In genomic region chr9:96067507-96067906, GRCm38 (mm10) we compare ENCODE assay signal across 22 mouse cellular contexts.
"Had no signal": no experiment of that assay in that cellular context is flagged by ENCODE, and none has a peak within 500 bp of the region (broad histone marks: within the 10 kb centered on the region; RNA-seq: fewer than 3 reads in every experiment).

No protein-coding gene starts in this region.

- H3K4me3 ChIP-seq: kidney, embryonic 15.5 days; left cerebral cortex, adult 2 months; limb, embryonic 13.5 days; liver, embryonic 13.5 days; neural tube, embryonic 12.5 days; neural tube, embryonic 15.5 days had no signal

- H3K9ac ChIP-seq: kidney, embryonic 15.5 days; limb, embryonic 13.5 days; liver, embryonic 13.5 days; neural tube, embryonic 12.5 days; neural tube, embryonic 15.5 days had no signal

- DNase-seq: kidney, adult 8-10 months; kidney, postnatal 36 days; layer of hippocampus, postnatal 36 days; left cerebral cortex, postnatal 4 days; liver, embryonic 13.5 days; lung, postnatal 14 days; midbrain, embryonic 14.5 days; right cerebral cortex, adult 18-20 months; right cerebral cortex, postnatal 14 days; right cerebral cortex, postnatal 4 days; thymus, adult 2 months; thymus, postnatal 14 days; thymus, postnatal 4 days had no signal

- H3K27ac ChIP-seq: kidney, embryonic 15.5 days; left cerebral cortex, adult 2 months; limb, embryonic 13.5 days; liver, embryonic 13.5 days; macrophage; neural tube, embryonic 12.5 days; neural tube, embryonic 15.5 days; stomach, postnatal 0 days had no signal

- H3K36me3 ChIP-seq: kidney, embryonic 15.5 days; limb, embryonic 13.5 days; liver, embryonic 13.5 days; neural tube, embryonic 12.5 days; neural tube, embryonic 15.5 days had no signal

- H3K4me1 ChIP-seq: kidney, embryonic 15.5 days; limb, embryonic 13.5 days; liver, embryonic 13.5 days; neural tube, embryonic 12.5 days; neural tube, embryonic 15.5 days had no signal

- H3K27me3 ChIP-seq: kidney, embryonic 15.5 days; limb, embryonic 13.5 days; neural tube, embryonic 12.5 days; neural tube, embryonic 15.5 days had no signal

- ATAC-seq: intestine, postnatal 0 days had no signal

- H3K4me2 ChIP-seq: kidney, embryonic 15.5 days; limb, embryonic 13.5 days; liver, embryonic 13.5 days; midbrain, embryonic 11.5 days; neural tube, embryonic 12.5 days; neural tube, embryonic 15.5 days had no signal

- H3K9me3 ChIP-seq: kidney, embryonic 15.5 days; limb, embryonic 13.5 days; liver, embryonic 13.5 days; neural tube, embryonic 12.5 days; neural tube, embryonic 15.5 days had no signal
